Mouse (Mus musculus): ENCODE results near the gene Efna5. TPM values are rescaled to one million over a fixed set of nuclear protein-coding genes. Genes with fewer than 3 reads are reported as not detected.

Gene Efna5
- polyA plus RNA-seq, 1 experiment from 2014 or later: 11.5 TPM

DNA sequence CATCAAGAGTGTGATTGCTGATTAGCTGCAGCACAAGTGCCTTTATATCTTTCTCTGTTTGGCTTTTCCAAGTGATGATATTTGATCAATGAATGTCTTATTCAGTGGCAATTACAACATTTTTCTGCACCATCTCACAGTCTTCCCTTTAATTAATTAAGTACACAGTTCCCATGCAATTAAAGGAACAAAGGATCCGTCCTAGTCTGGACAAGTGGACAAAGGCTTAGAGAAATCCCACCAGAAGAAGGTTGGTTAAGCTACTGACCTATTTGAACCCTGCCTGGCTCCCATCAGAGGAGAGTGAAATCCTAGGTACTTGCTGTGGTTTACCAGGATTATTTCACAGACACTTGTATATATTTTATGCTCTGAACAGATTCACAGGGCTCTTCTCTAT, 252.6 kb downstream of the Efna5 start:
- H3K9ac ChIP-seq (ENCODE audit: low read length): no peak overlapping the region

DNA sequence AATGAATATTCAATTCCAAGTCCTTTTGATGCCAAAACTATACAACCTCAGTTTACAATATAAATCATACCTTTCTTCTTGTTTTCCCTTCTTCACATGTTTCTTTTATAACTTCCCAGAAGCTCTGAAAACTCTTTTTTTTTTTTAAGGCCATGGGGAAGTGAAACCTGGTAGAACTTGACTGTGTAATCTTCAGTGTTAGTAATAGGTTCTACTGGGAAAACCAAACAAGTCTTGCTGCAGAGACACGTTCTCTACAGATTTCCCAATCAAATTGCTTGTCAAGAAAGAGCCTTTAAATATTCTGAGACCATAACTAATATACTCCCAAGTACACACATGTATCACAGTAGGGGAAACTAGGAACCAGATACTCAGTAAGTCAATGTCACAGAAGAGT, 253.6 kb downstream of the Efna5 start:
- Histone ChIP-seq H3K4me3 (ENCODE audit: low read length) (no peak overlapping the region), H3K36me3 (ENCODE audit: control insufficient read depth, insufficient read depth, low read length) (no peaks in the 10 kb centered on the region), H3K9ac (ENCODE audit: low read length) (no peak overlapping the region), H3K27me3 (ENCODE audit: control insufficient read depth, insufficient read depth, low read depth, low read length) (no peaks in the 10 kb centered on the region), H3K4me1 (replicated peaks; ENCODE audit: control insufficient read depth, insufficient read depth, low read length) (no peaks in the 10 kb centered on the region), H3K9me3 (ENCODE audit: control insufficient read depth, low read length) (no peaks in the 10 kb centered on the region), H3K27ac (ENCODE audit: low read length) (no peak overlapping the region), H3K4me2 (ENCODE audit: low read depth, low read length) (no peak overlapping the region)
- no peak for ATAC-seq (ENCODE audit: low read depth)
- WGBS: 70% methylated on average over 1 of the region's 1 CpGs

More for the DNA sequence above, 252.6 kb downstream of the Efna5 start:
- Histone ChIP-seq H3K4me1 (replicated peaks; ENCODE audit: control insufficient read depth, insufficient read depth, low read length) (no peaks in the 10 kb centered on the region), H3K27me3 (ENCODE audit: control insufficient read depth, insufficient read depth, low read depth, low read length) (no peaks in the 10 kb centered on the region), H3K4me2 (ENCODE audit: low read depth, low read length) (no peak overlapping the region), H3K36me3 (ENCODE audit: control insufficient read depth, insufficient read depth, low read length) (no peaks in the 10 kb centered on the region), H3K27ac (ENCODE audit: low read length) (no peak overlapping the region), H3K9me3 (ENCODE audit: control insufficient read depth, low read length) (no peaks in the 10 kb centered on the region), H3K4me3 (ENCODE audit: low read length) (no peak overlapping the region)
- WGBS: 74% methylated on average over 1 of the region's 1 CpGs
- ATAC-seq (ENCODE audit: low read depth): no peak

DNA sequence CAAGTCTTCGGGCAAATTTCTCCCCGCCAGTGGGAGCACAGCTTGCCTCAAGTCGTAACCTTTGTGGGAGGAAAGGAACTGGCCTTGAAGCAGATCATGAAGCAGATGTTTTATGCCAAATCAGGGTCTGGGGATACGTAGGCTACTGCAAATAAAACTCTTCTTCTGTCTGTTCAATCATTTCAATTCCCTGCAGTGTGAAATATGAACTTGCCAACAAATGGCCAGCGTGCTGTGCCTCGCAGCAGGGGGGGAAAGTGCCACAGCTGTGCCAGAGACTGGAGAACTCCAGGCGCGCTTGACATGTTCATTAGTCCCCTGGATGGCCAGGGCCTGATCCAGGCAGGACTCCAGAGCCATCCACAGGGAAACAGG, 255.5 kb downstream of the Efna5 start:
- ATAC-seq (ENCODE audit: low read depth): no peak
- H3K4me1 ChIP-seq (replicated peaks; ENCODE audit: control insufficient read depth, insufficient read depth, low read length): no peaks in the 10 kb centered on the region
- WGBS: 71% methylated on average over 8 of the region's 8 CpGs

DNA sequence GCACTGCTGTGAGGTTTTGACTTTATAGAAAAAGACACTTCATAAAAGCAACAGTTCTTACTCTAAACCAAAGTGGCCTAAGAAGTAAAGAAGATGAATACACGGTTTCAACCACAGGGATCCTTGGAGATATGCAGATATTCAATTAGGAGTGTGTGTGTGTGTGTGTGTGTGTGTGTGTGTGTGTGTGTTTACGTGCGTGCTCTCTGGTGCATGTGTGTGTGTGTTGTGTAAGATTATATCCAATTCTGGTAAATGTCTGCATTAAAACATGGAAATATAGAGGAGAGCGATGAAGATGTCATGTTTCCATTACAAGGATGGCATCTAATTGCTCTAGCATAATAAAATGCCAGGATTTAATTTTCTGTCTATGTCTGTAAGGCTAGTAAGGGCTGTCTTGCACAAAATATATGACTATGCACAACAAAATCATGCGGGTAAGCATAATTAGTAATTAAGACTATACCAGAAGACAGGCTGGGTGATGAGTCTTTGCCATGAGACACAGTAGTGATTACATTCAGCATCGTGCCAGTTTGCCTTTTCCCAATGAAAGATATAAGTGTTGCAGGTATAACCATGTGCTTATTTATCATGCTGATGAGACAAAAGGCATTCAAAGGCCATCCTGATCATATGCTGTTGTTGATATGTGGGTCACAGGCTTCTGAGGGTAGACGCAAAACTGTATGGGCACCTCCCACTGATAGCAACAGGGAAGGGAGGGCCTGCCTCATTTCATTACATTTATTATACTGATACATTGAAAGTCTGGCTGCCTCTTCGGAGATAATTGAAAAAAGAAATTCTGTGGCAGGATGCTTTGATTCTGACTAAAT, 256.1 kb downstream of the Efna5 start:
- Histone ChIP-seq H3K4me3 (ENCODE audit: low read length) (no peak overlapping the region), H3K27me3 (ENCODE audit: control insufficient read depth, insufficient read depth, low read depth, low read length) (no peaks in the 10 kb centered on the region), H3K27ac (ENCODE audit: low read length) (no peak overlapping the region), H3K9me3 (ENCODE audit: control insufficient read depth, low read length) (no peaks in the 10 kb centered on the region), H3K9ac (ENCODE audit: low read length) (no peak overlapping the region), H3K4me1 (replicated peaks; ENCODE audit: control insufficient read depth, insufficient read depth, low read length) (no peaks in the 10 kb centered on the region), H3K4me2 (ENCODE audit: low read depth, low read length) (no peak overlapping the region), H3K36me3 (ENCODE audit: control insufficient read depth, insufficient read depth, low read length) (no peaks in the 10 kb centered on the region)
- no peak for ATAC-seq (ENCODE audit: low read depth)
- WGBS: 86% methylated on average over 8 of the region's 8 CpGs

More for the DNA sequence above, 255.5 kb downstream of the Efna5 start:
- Histone ChIP-seq H3K4me3 (ENCODE audit: low read length) (no peak overlapping the region), H3K27ac (ENCODE audit: low read length) (no peak overlapping the region), H3K36me3 (ENCODE audit: control insufficient read depth, insufficient read depth, low read length) (no peaks in the 10 kb centered on the region), H3K9me3 (ENCODE audit: control insufficient read depth, low read length) (no peaks in the 10 kb centered on the region), H3K4me2 (ENCODE audit: low read depth, low read length) (no peak overlapping the region), H3K9ac (ENCODE audit: low read length) (no peak overlapping the region), H3K27me3 (ENCODE audit: control insufficient read depth, insufficient read depth, low read depth, low read length) (no peaks in the 10 kb centered on the region)

DNA sequence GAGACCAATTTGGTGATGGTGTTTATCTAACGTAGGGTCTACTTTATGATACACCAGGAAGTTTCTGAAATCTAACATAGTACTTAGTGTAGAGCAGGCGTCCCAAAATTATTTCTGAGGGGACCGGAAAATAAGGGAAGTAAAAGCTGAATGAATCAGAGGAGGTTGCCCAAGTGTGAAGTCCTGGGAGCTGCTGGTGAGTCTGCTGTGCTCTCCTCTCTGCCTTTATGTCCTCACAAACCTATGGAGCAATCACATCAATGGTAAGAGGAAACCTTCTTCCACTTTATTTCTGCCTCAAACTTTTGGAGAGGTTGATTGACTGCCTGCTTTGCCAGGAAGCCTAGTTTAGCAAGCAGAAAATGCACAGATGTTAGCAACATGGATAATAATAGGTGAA, 257.9 kb downstream of the Efna5 start:
- no peak for ATAC-seq (ENCODE audit: low read depth)
- no peaks in the 10 kb centered on the region for H3K36me3 ChIP-seq (ENCODE audit: control insufficient read depth, insufficient read depth, low read length)
- H3K27ac ChIP-seq (ENCODE audit: low read length): no peak overlapping the region
- H3K9ac ChIP-seq (ENCODE audit: low read length): no peak overlapping the region
- no peaks in the 10 kb centered on the region for H3K27me3 ChIP-seq (ENCODE audit: control insufficient read depth, insufficient read depth, low read depth, low read length)
- no peak overlapping the region for H3K4me3 ChIP-seq (ENCODE audit: low read length)
- no peak overlapping the region for H3K4me2 ChIP-seq (ENCODE audit: low read depth, low read length)
- WGBS: 85% methylated on average over 3 of the region's 3 CpGs
- no peaks in the 10 kb centered on the region for H3K4me1 ChIP-seq (replicated peaks; ENCODE audit: control insufficient read depth, insufficient read depth, low read length)
- no peaks in the 10 kb centered on the region for H3K9me3 ChIP-seq (ENCODE audit: control insufficient read depth, low read length)

DNA sequence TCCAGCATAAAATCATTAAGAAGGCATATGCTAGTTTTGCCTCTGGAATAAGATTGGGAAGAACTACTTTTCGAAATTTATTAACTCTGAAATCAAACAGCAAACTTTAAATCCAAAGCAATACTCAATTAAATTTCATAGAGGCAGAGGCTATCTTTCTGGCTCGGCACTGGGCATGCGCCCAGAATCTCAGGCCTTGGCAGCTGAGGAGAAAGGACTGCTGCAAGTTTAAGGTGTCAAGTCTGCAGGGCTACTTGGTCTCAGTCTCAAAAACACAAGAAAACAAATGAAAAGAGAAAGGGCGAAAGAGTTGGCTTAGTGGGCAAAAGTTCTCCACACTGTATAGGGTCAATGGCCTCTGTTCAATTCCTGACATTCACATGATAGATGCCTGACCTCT, 258.6 kb downstream of the Efna5 start:
- Histone ChIP-seq H3K9me3 (ENCODE audit: control insufficient read depth, low read length) (no peaks in the 10 kb centered on the region), H3K36me3 (ENCODE audit: control insufficient read depth, insufficient read depth, low read length) (no peaks in the 10 kb centered on the region), H3K4me1 (replicated peaks; ENCODE audit: control insufficient read depth, insufficient read depth, low read length) (no peaks in the 10 kb centered on the region), H3K4me2 (ENCODE audit: low read depth, low read length) (no peak overlapping the region), H3K4me3 (ENCODE audit: low read length) (no peak overlapping the region), H3K27ac (ENCODE audit: low read length) (no peak overlapping the region), H3K9ac (ENCODE audit: low read length) (no peak overlapping the region), H3K27me3 (ENCODE audit: control insufficient read depth, insufficient read depth, low read depth, low read length) (no peaks in the 10 kb centered on the region)
- 74% methylated on average over 4 of the region's 4 CpGs for WGBS
- ATAC-seq (ENCODE audit: low read depth): no peak

DNA sequence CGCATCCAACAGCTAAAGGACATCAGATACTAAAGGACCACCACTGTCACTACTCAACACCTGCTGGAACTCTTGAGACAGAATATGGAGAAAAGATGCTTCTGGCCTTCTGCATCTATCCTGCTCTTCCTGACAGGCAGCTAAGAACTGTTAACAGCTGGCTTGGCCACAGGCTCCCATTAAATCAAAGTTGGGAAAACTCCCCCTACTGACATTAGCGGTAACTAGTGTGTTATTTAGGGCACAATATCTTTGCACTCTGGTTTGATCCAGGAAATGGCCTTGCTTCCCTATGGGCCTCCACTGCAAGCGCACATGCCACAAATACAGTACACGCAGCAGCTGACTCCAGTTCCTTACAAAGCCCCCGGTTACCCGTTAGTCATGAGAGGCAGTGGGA, 266.0 kb downstream of the Efna5 start:
- Histone ChIP-seq H3K9me3 (ENCODE audit: control insufficient read depth, low read length) (no peaks in the 10 kb centered on the region), H3K36me3 (ENCODE audit: control insufficient read depth, insufficient read depth, low read length) (no peaks in the 10 kb centered on the region), H3K9ac (ENCODE audit: low read length) (no peak overlapping the region), H3K27ac (ENCODE audit: low read length) (no peak overlapping the region), H3K4me3 (ENCODE audit: low read length) (no peak overlapping the region), H3K4me1 (replicated peaks; ENCODE audit: control insufficient read depth, insufficient read depth, low read length) (no peaks in the 10 kb centered on the region), H3K27me3 (ENCODE audit: control insufficient read depth, insufficient read depth, low read depth, low read length) (no peaks in the 10 kb centered on the region), H3K4me2 (ENCODE audit: low read depth, low read length) (no peak overlapping the region)
- ATAC-seq (ENCODE audit: low read depth): no peak
- 53% methylated on average over 6 of the region's 6 CpGs for WGBS

DNA sequence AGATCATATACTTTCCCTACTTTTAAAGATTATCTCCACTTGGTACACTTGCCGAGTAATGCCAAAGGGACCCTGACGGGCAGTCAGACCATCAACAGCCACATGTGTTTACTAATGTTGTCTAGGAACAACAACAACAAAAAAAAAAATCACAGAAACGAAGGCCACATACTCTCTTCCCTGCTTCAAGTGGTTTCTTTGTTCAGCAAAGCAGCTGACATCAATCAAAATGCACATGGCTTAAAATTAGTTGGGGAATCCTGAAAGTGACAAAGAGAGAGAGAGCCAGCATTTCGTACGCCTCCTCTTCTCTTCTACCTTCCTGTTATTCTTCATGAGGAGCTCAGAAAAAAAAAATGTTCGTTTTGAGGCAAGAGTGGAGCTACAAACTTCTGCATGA, 266.4 kb downstream of the Efna5 start:
- H3K4me3 ChIP-seq (ENCODE audit: low read length): no peak overlapping the region
- no peaks in the 10 kb centered on the region for H3K36me3 ChIP-seq (ENCODE audit: control insufficient read depth, insufficient read depth, low read length)
- no peak overlapping the region for H3K27ac ChIP-seq (ENCODE audit: low read length)
- H3K27me3 ChIP-seq (ENCODE audit: control insufficient read depth, insufficient read depth, low read depth, low read length): no peaks in the 10 kb centered on the region
- ATAC-seq (ENCODE audit: low read depth): no peak
- WGBS: 42% methylated on average over 6 of the region's 6 CpGs
- H3K4me1 ChIP-seq (replicated peaks; ENCODE audit: control insufficient read depth, insufficient read depth, low read length): no peaks in the 10 kb centered on the region
- H3K4me2 ChIP-seq (ENCODE audit: low read depth, low read length): no peak overlapping the region
- no peaks in the 10 kb centered on the region for H3K9me3 ChIP-seq (ENCODE audit: control insufficient read depth, low read length)
- no peak overlapping the region for H3K9ac ChIP-seq (ENCODE audit: low read length)

DNA sequence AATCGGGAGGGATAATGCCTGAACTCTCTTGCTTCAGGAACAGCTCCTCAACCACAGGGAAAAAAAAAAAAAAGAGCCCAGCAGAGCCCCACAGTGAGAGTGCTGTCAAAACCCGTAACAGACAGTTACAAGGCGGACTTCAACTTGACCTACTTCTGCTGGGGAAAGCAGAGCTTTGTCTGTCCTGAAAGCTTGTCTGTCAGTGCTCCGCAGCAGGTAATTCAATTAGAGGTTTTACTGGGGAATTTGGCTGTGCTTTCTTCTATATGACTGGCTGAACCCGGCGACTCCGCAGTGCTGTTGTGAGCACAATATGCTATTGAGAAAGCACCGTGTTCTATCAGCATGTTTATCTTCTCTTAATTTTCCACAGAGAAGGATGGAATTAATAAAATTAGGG, 266.9 kb downstream of the Efna5 start:
- Histone ChIP-seq H3K9ac (ENCODE audit: low read length) (no peak overlapping the region), H3K27ac (ENCODE audit: low read length) (no peak overlapping the region), H3K4me3 (ENCODE audit: low read length) (no peak overlapping the region), H3K4me1 (replicated peaks; ENCODE audit: control insufficient read depth, insufficient read depth, low read length) (no peaks in the 10 kb centered on the region), H3K4me2 (ENCODE audit: low read depth, low read length) (no peak overlapping the region), H3K27me3 (ENCODE audit: control insufficient read depth, insufficient read depth, low read depth, low read length) (no peaks in the 10 kb centered on the region), H3K9me3 (ENCODE audit: control insufficient read depth, low read length) (no peaks in the 10 kb centered on the region), H3K36me3 (ENCODE audit: control insufficient read depth, insufficient read depth, low read length) (no peaks in the 10 kb centered on the region)
- 54% methylated on average over 8 of the region's 8 CpGs for WGBS
- ATAC-seq (ENCODE audit: low read depth): no peak
